Mouse (Mus musculus) MEL (cell line): ENCODE measurements at regions not wholly inside any gene's neighbourhood (a gene's known extent, or its start where the extent isn't known, plus 50 kb on each side); places are given as distances from the start of the nearest gene placed in this dataset.

Source experiments
- DNase-seq: peaks from one replicate; pipeline ENCODE4 v3.0.0; 2011; ENCODE audit warnings: low read depth, low spot score
- H3K27ac ChIP-seq: 2 replicates; pipeline ENCODE4 v1.5.1; 2012; ENCODE audit warnings: low read depth, mild to moderate bottlenecking, control low read depth, low read length, moderate library complexity; ENCODE audit not compliant: control insufficient read depth
- H3K27me3 ChIP-seq, 2 experiments: fragments of 150-350 bp in 1 of 2; sonication (generic) in 1 of 2; 2 replicates each; pipeline ENCODE4 v1.6.1; 2012; ENCODE audit warnings: low read length in 2 of 2, mild to moderate bottlenecking in 2 of 2, improper control_type of control experiment in 1 of 2, moderate library complexity in 1 of 2; ENCODE audit not compliant: insufficient read depth in 2 of 2, control insufficient read depth in 1 of 2
- H3K36me3 ChIP-seq, 2 experiments: 2 replicates each; pipeline ENCODE4 v1.6.1; 2012 to 2014; ENCODE audit warnings: low read length in 2 of 2, improper control_type of control experiment in 1 of 2, inconsistent platforms in 1 of 2, mild to moderate bottlenecking in 1 of 2; ENCODE audit not compliant: insufficient read depth in 2 of 2, control insufficient read depth in 1 of 2
- H3K4me1 ChIP-seq, 2 experiments: fragments of 150-350 bp in 1 of 2; sonication (generic) in 1 of 2; 2 replicates each; pipeline ENCODE4 v1.6.1; 2012; ENCODE audit warnings: low read length in 2 of 2, improper control_type of control experiment in 1 of 2, mild to moderate bottlenecking in 1 of 2; ENCODE audit not compliant: insufficient read depth in 2 of 2, control insufficient read depth in 1 of 2
- H3K4me3 ChIP-seq, 2 experiments: fragments of 150-350 bp in 1 of 2; sonication (generic) in 1 of 2; 2 replicates each; pipeline ENCODE4 v1.5.1; 2012; ENCODE audit warnings: low read depth in 2 of 2, low read length in 2 of 2, mild to moderate bottlenecking in 2 of 2, moderate library complexity in 2 of 2, control low read depth in 1 of 2, improper control_type of control experiment in 1 of 2; ENCODE audit not compliant: control insufficient read depth in 1 of 2, insufficient read depth in 1 of 2
- H3K79me2 ChIP-seq: 2 replicates; pipeline ENCODE4 v1.6.1; 2012; ENCODE audit warnings: mild to moderate bottlenecking, low read length, moderate library complexity; ENCODE audit not compliant: control insufficient read depth, poor library complexity, insufficient read depth
- H3K9ac ChIP-seq: 2 replicates; pipeline ENCODE4 v1.6.1; 2012; ENCODE audit warnings: low read depth, mild to moderate bottlenecking, control low read depth, low read length, moderate library complexity; ENCODE audit not compliant: control insufficient read depth, poor library complexity, severe bottlenecking
- H3K9me3 ChIP-seq: fragments of 150-350 bp; sonication (generic); replicated peaks from 2 replicates; pipeline ENCODE4 v1.6.1; 2012; ENCODE audit warnings: mild to moderate bottlenecking, low read length, improper control_type of control experiment, moderate library complexity; ENCODE audit not compliant: insufficient read depth
- CHD1 ChIP-seq: IDR thresholded peaks from 2 replicates; pipeline ENCODE4 v1.6.1; 2012; ENCODE audit warnings: low read depth, mild to moderate bottlenecking, inconsistent platforms, low read length, improper control_type of control experiment
- CTCF ChIP-seq, 3 experiments: IDR thresholded peaks in 2 of 3; conservative IDR thresholded peaks in 1 of 3; 2 replicates each; pipeline ENCODE4 v1.5.1; 2011 to 2012; ENCODE audit warnings: low read length in 3 of 3, low read depth in 2 of 3, mild to moderate bottlenecking in 2 of 3, improper control_type of control experiment in 1 of 3, inconsistent platforms in 1 of 3, mixed read lengths in 1 of 3, moderate library complexity in 1 of 3; ENCODE audit not compliant: control insufficient read depth in 1 of 3, insufficient read depth in 1 of 3, poor library complexity in 1 of 3, severe bottlenecking in 1 of 3
- ELF1 ChIP-seq: IDR thresholded peaks from 2 replicates; pipeline ENCODE4 v1.6.1; 2014; ENCODE audit warnings: low read depth, mild to moderate bottlenecking, inconsistent platforms, low read length, improper control_type of control experiment, moderate library complexity
- EP300 ChIP-seq, 2 experiments: IDR thresholded peaks; 2 replicates each; pipeline ENCODE4 v1.6.1; 2011; ENCODE audit warnings: improper control_type of control experiment in 2 of 2, low read length in 2 of 2, low read depth in 1 of 2, mild to moderate bottlenecking in 1 of 2
- GATA1 ChIP-seq: IDR thresholded peaks from 2 replicates; pipeline ENCODE4 v1.6.1; 2011; ENCODE audit warnings: low read depth, low read length, improper control_type of control experiment
- HCFC1 ChIP-seq: IDR thresholded peaks from 2 replicates; pipeline ENCODE4 v1.6.1; 2012; ENCODE audit warnings: low read depth, mild to moderate bottlenecking, inconsistent platforms, low read length, improper control_type of control experiment, moderate library complexity
- MAFK ChIP-seq: IDR thresholded peaks from 2 replicates; pipeline ENCODE4 v1.6.1; 2011; ENCODE audit warnings: low read depth, mild to moderate bottlenecking, low read length, improper control_type of control experiment, borderline replicate concordance
- MAX ChIP-seq: IDR thresholded peaks from 2 replicates; pipeline ENCODE4 v1.6.1; 2011; ENCODE audit warnings: low read length, improper control_type of control experiment
- MAZ ChIP-seq: IDR thresholded peaks from 2 replicates; pipeline ENCODE4 v1.6.1; 2012; ENCODE audit warnings: low read depth, mild to moderate bottlenecking, inconsistent platforms, low read length, improper control_type of control experiment
- MEF2A ChIP-seq: IDR thresholded peaks from 2 replicates; pipeline ENCODE4 v1.6.1; 2014; ENCODE audit warnings: low read depth, mild to moderate bottlenecking, inconsistent platforms, low read length, improper control_type of control experiment; ENCODE audit not compliant: poor library complexity, insufficient replicate concordance, severe bottlenecking; ENCODE audit errors: extremely low read depth
- MXI1 ChIP-seq: IDR thresholded peaks from 2 replicates; pipeline ENCODE4 v1.6.1; 2011; ENCODE audit warnings: mild to moderate bottlenecking, low read depth, low read length, improper control_type of control experiment
- NELFE ChIP-seq: IDR thresholded peaks from 2 replicates; pipeline ENCODE4 v1.6.1; 2011; ENCODE audit warnings: low read depth, low read length, improper control_type of control experiment
- POLR2A ChIP-seq, 2 experiments: IDR thresholded peaks; 2 replicates each; pipeline ENCODE4 v1.6.1; 2011 to 2012; ENCODE audit warnings: low read length in 2 of 2, mild to moderate bottlenecking in 2 of 2, control low read depth in 1 of 2, improper control_type of control experiment in 1 of 2, low read depth in 1 of 2, moderate library complexity in 1 of 2; ENCODE audit not compliant: control insufficient read depth in 1 of 2, insufficient read depth in 1 of 2, poor library complexity in 1 of 2
- POLR2AphosphoS2 ChIP-seq: IDR thresholded peaks from 2 replicates; pipeline ENCODE4 v1.6.1; 2011; ENCODE audit warnings: low read length, improper control_type of control experiment
- POLR2AphosphoS5 ChIP-seq: IDR thresholded peaks from 2 replicates; pipeline ENCODE4 v1.6.1; 2012; ENCODE audit warnings: low read depth, borderline replicate concordance, mild to moderate bottlenecking, inconsistent platforms, low read length, moderate library complexity, mixed read lengths
- RAD21 ChIP-seq: IDR thresholded peaks from 2 replicates; pipeline ENCODE4 v1.6.1; 2011; ENCODE audit warnings: mild to moderate bottlenecking, low read depth, low read length, improper control_type of control experiment
- SMC3 ChIP-seq: IDR thresholded peaks from 2 replicates; pipeline ENCODE4 v1.6.1; 2011; ENCODE audit warnings: low read depth, low read length, improper control_type of control experiment
- TBP ChIP-seq: IDR thresholded peaks from 2 replicates; pipeline ENCODE4 v1.8.0; 2011; ENCODE audit warnings: low read depth, low read length, improper control_type of control experiment
- TCF12 ChIP-seq: IDR thresholded peaks from 2 replicates; pipeline ENCODE4 v1.6.1; 2014; ENCODE audit warnings: low read depth, mild to moderate bottlenecking, inconsistent platforms, low read length, improper control_type of control experiment, moderate library complexity
- UBTF ChIP-seq: IDR thresholded peaks from 2 replicates; pipeline ENCODE4 v1.6.1; 2012; ENCODE audit warnings: low read depth, mild to moderate bottlenecking, inconsistent platforms, low read length, improper control_type of control experiment, moderate library complexity, borderline replicate concordance; ENCODE audit not compliant: insufficient read depth
- USF1 ChIP-seq: IDR thresholded peaks from 2 replicates; pipeline ENCODE4 v1.6.1; 2014; ENCODE audit warnings: low read depth, mild to moderate bottlenecking, inconsistent platforms, low read length, improper control_type of control experiment, moderate library complexity
- ZC3H11A ChIP-seq: IDR thresholded peaks from 2 replicates; pipeline ENCODE4 v1.6.1; 2012; ENCODE audit warnings: low read depth, mild to moderate bottlenecking, inconsistent platforms, low read length, improper control_type of control experiment
- ZKSCAN1 ChIP-seq: IDR thresholded peaks from 2 replicates; pipeline ENCODE4 v1.6.1; 2012; ENCODE audit warnings: low read depth, mild to moderate bottlenecking, inconsistent platforms, low read length, improper control_type of control experiment, moderate library complexity
- ZNF384 ChIP-seq: IDR thresholded peaks from 2 replicates; pipeline ENCODE4 v1.6.1; 2012; ENCODE audit warnings: low read depth, mild to moderate bottlenecking, inconsistent platforms, low read length, improper control_type of control experiment

- H3K36me3 ChIP-seq, result no peaks in the 10 kb centered on the region
- H3K27ac ChIP-seq, result no peak overlapping the region
- no peaks in the 10 kb centered on the region for H3K79me2 ChIP-seq
- H3K4me3 ChIP-seq, result no peak overlapping the region
- no peaks in the 10 kb centered on the region for H3K4me1 ChIP-seq
- no peaks in the 10 kb centered on the region for H3K27me3 ChIP-seq
- H3K9ac ChIP-seq, result no peak overlapping the region
- DNase-seq, result peak; percentile 20
- no peaks in the 10 kb centered on the region for H3K9me3 ChIP-seq
- no peak for TF ChIP-seq GATA1
- no peak for TF ChIP-seq ZNF384
- TF ChIP-seq MAX, result no peak
- 0 out of 2 replicates have a peak, but pooled peaks have one; percentile 36 for TF ChIP-seq ZC3H11A
- TF ChIP-seq MEF2A, result no peak
- TF ChIP-seq EP300 (IDR thresholded peaks at IDR 0.05; ENCODE audit: low read depth in 1 of 2, low read length in 2 of 2), result no peak
- TF ChIP-seq HCFC1, result no peak
- TF ChIP-seq CTCF (IDR thresholded peaks at IDR 0.05 in 2 of 3, conservative IDR thresholded peaks at IDR 0.05 in 1 of 3; ENCODE audit: control insufficient read depth in 1 of 3, insufficient read depth in 1 of 3, low read depth in 2 of 3, low read length in 3 of 3, poor library complexity in 1 of 3, severe bottlenecking in 1 of 3), result peak; percentile 16 to 39 (median 22); a peak in 4 of 6 replicates
- TF ChIP-seq USF1, result no peak
- TF ChIP-seq POLR2AphosphoS5, result no peak
- no peak for TF ChIP-seq MAFK
- TF ChIP-seq MXI1, result no peak
- TF ChIP-seq TBP, result no peak
- no peak for TF ChIP-seq MAZ
- TF ChIP-seq SMC3, result peak; percentile 31
- TF ChIP-seq UBTF, result no peak
- no peak for TF ChIP-seq ELF1
- no peak for TF ChIP-seq TCF12
- no peak for TF ChIP-seq POLR2AphosphoS2
- TF ChIP-seq POLR2A (IDR thresholded peaks at IDR 0.05; ENCODE audit: control insufficient read depth in 1 of 2, insufficient read depth in 1 of 2, low read depth in 1 of 2, low read length in 2 of 2, poor library complexity in 1 of 2), result no peak
- TF ChIP-seq CHD1, result no peak
- peak; percentile 20 for TF ChIP-seq RAD21
Measured at GRCm38 (mm10) chr17:88330129-88330528, 110.4 kb upstream of the Foxn2 start.

- TF ChIP-seq ZKSCAN1 (no peak), NELFE (no peak)
- TF ChIP-seq, all 39 proteins: peak for 0
Measured at GRCm38 (mm10) chr17:88333816-88334215, 106.7 kb upstream of the Foxn2 start.

More at GRCm38 (mm10) chr17:88333816-88334215, 106.7 kb upstream of the Foxn2 start:
- Histone ChIP-seq H3K4me1 (no peaks in the 10 kb centered on the region), H3K27me3 (no peaks in the 10 kb centered on the region), H3K9ac (no peak overlapping the region), H3K4me3 (no peak overlapping the region), H3K36me3 (no peaks in the 10 kb centered on the region), H3K9me3 (no peaks in the 10 kb centered on the region), H3K79me2 (no peaks in the 10 kb centered on the region), H3K27ac (no peak overlapping the region)
- no peak for DNase-seq
